Mouse (Mus musculus): ENCODE measurements around the gene 9430097D07Rik. TPM values are rescaled to one million over a fixed set of nuclear protein-coding genes. Genes with fewer than 3 reads are reported as not detected.

The 9430097D07Rik gene
- polyA plus RNA-seq, 1 experiment from 2014 or later: 0.35 TPM

DNA sequence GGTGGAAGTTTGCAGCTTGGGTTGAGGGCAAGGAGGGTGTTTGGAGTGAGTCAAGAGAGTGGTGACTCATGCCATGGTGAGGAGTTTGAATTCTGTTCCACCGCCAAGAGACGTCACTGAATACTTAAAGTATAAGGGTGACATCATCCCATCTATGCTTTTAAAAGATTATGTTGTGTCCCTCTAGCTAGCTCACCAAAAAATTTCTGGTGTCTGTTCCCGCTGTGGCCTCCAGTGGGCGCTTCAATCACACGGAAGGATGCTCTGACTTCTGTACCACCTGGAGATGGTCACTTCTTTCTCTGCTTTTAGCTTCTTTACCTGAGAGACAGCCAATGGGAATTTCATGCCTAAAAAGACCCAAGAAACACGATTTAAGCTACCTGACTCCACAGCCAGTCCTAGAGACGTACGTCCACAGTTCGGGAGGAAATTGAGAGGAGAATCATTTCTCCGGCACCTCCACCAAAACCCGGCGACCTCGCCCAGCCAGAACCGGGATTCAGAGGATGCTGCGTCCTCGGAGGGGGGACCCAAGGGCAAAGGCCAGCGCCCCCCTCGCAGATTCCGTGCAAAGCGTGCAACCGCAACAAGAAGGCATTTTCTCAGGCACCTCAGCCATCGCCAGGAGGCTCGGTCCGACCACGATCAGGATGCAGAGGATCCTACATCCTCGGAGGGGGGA, 441 bp downstream of the 9430097D07Rik start:
- peak; percentile 74 for DNase-seq (ENCODE audit: low spot score)
- peak overlapping the region; percentile 49 for H3K9ac ChIP-seq (ENCODE audit: low read length)
- ATAC-seq (replicated peaks; ENCODE audit: low FRiP score): no peak
- peaks cover 11% of the 10 kb centered on the region for H3K27me3 ChIP-seq (ENCODE audit: control insufficient read depth, insufficient read depth, low read length)
- H3K4me3 ChIP-seq (ENCODE audit: low read depth, low read length): peak overlapping the region; percentile 35
- no peaks in the 10 kb centered on the region; the same call in 1 of the 2 replicates for H3K4me1 ChIP-seq (replicated peaks; ENCODE audit: control insufficient read depth, insufficient read depth, low read length)
- no peaks in the 10 kb centered on the region for H3K9me3 ChIP-seq (ENCODE audit: control insufficient read depth, low read length)
- no peak overlapping the region for H3K27ac ChIP-seq (ENCODE audit: low read depth, low read length)
- 2% methylated on average over 26 of the region's 26 CpGs for WGBS
- no peaks in the 10 kb centered on the region for H3K36me3 ChIP-seq (ENCODE audit: control insufficient read depth, insufficient read depth, low read length)
- H3K4me2 ChIP-seq (ENCODE audit: low read depth, low read length, severe bottlenecking): peak overlapping the region; percentile 88

DNA sequence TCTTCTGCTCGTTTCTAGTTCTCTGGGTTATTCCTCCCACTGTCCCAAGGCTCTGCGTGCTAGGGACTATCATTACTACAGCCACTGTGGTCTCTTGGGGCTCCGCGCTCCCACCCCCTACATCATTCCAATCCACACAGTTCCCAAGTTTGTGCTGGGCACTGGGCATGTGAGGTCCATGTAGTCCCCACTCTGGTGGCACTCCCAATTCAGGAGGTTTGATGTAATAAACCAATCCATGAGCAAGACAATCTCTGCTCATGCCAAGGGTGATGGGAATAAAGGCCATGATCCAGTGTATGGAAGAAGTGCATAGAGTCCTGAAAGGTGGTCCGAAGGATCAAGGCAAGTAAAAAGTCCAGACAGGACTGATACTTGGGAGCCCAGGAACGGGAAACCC, 987 bp downstream of the 9430097D07Rik start, which contains the start of gene Pip5kl1:
Pip5kl1 (plus strand) TSS at position 301 of the 400 bp plus-strand sequence.
- 73% methylated on average over 6 of the region's 6 CpGs for WGBS
- H3K4me2 ChIP-seq (ENCODE audit: low read depth, low read length, severe bottlenecking): peak within 1 kb of the TSS; percentile 88
- no peak for ATAC-seq (replicated peaks; ENCODE audit: low FRiP score)
- no peaks in the 10 kb centered on the region; the same call in 1 of the 2 replicates for H3K4me1 ChIP-seq (replicated peaks; ENCODE audit: control insufficient read depth, insufficient read depth, low read length)
- peaks cover 8% of the 10 kb centered on the region for H3K27me3 ChIP-seq (ENCODE audit: control insufficient read depth, insufficient read depth, low read length)
- H3K27ac ChIP-seq (ENCODE audit: low read depth, low read length): no peak within 1 kb of the TSS
- DNase-seq (ENCODE audit: low spot score): no peak
- peak within 1 kb of the TSS; percentile 35 for H3K4me3 ChIP-seq (ENCODE audit: low read depth, low read length)
- H3K36me3 ChIP-seq (ENCODE audit: control insufficient read depth, insufficient read depth, low read length): no peaks in the 10 kb centered on the region
- peak within 1 kb of the TSS; percentile 49 for H3K9ac ChIP-seq (ENCODE audit: low read length)
- H3K9me3 ChIP-seq (ENCODE audit: control insufficient read depth, low read length): no peaks in the 10 kb centered on the region

DNA sequence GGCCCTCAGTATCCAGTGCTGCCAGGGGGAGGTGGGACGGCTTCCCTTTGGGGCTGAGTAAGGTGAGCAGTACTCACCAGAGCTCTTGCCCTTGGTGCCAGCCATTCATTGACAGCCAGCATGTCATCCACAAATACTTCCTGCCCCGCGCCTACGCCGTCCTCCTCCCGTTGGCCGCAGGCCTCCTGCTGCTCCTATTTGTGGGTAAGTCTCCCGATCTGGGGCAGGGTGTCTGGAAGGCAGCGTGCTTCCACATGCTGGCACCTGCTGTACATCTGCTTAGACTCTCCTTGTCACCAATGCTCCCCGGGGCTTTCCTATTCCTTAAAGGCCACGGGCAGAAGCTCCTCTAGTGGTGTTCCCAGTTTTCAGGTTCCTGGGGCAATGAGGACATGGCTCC, 3.3 kb downstream of the 9430097D07Rik start:
- H3K36me3 ChIP-seq (ENCODE audit: control insufficient read depth, insufficient read depth, low read length): no peaks in the 10 kb centered on the region
- H3K4me2 ChIP-seq (ENCODE audit: low read depth, low read length, severe bottlenecking): no peak overlapping the region
- H3K4me3 ChIP-seq (ENCODE audit: low read depth, low read length): no peak overlapping the region
- DNase-seq (ENCODE audit: low spot score): no peak
- H3K4me1 ChIP-seq (replicated peaks; ENCODE audit: control insufficient read depth, insufficient read depth, low read length): no peaks in the 10 kb centered on the region; the same call in 1 of the 2 replicates
- peaks cover 2% of the 10 kb centered on the region for H3K27me3 ChIP-seq (ENCODE audit: control insufficient read depth, insufficient read depth, low read length)
- 95% methylated on average over 11 of the region's 11 CpGs for WGBS
- no peak for ATAC-seq (replicated peaks; ENCODE audit: low FRiP score)
- H3K9ac ChIP-seq (ENCODE audit: low read length): no peak overlapping the region
- no peaks in the 10 kb centered on the region for H3K9me3 ChIP-seq (ENCODE audit: control insufficient read depth, low read length)
- no peak overlapping the region for H3K27ac ChIP-seq (ENCODE audit: low read depth, low read length)

DNA sequence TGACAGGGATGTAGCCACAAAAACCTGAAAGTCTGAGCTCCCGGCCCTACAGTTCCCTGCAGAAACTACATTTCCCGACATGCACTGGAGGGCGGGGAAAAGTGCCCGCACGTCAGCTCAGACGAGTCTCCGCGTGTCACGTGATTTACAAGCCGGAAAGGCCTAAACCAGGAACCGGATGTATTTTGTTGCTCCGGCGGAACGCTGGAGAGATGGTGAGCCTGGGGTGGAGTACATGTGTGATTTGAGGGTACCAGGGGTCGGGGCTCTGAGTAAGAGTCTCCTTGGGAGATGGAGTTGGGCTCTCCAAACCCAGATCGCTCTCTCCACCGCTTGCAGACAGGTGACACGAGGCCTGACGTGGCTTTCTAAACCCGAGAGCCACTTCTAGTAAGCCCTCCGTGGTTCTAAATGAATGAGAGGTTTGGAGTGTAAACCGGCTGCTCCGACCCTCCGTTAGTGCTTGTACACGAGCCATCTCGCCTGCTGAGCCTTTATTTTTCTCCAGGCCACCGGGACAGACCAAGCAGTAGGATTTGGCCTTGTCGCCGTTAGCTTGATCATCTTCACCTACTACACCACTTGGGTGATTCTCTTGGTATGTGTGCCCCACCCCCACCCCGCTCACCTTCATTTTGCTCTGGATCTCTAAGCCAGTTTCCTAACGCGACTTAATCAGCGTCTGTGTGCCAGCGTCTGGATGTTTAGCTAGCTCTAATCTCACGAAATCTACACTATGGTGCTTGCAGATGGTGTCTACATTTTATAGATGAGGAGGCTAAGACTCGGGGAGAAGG, 4.6 kb downstream of the 9430097D07Rik start, which contains the start of gene Dpm2:
Dpm2 (plus strand) TSS at position 161 of the 797 bp plus-strand sequence.
- no peaks in the 10 kb centered on the region for H3K27me3 ChIP-seq (ENCODE audit: control insufficient read depth, insufficient read depth, low read length)
- H3K9ac ChIP-seq (ENCODE audit: low read length): peak within 1 kb of the TSS; percentile 69
- WGBS: 2% methylated on average over 36 of the region's 36 CpGs
- H3K9me3 ChIP-seq (ENCODE audit: control insufficient read depth, low read length): no peaks in the 10 kb centered on the region
- DNase-seq (ENCODE audit: low spot score) (peak; percentile 90), ATAC-seq (replicated peaks; ENCODE audit: low FRiP score) (peak; percentile 77)
- H3K36me3 ChIP-seq (ENCODE audit: control insufficient read depth, insufficient read depth, low read length): no peaks in the 10 kb centered on the region
- H3K4me3 ChIP-seq (ENCODE audit: low read depth, low read length): peak within 1 kb of the TSS; percentile 72
- H3K27ac ChIP-seq (ENCODE audit: low read depth, low read length): no peak within 1 kb of the TSS
- peak within 1 kb of the TSS; percentile 83 for H3K4me2 ChIP-seq (ENCODE audit: low read depth, low read length, severe bottlenecking)
- no peaks in the 10 kb centered on the region; the same call in 1 of the 2 replicates for H3K4me1 ChIP-seq (replicated peaks; ENCODE audit: control insufficient read depth, insufficient read depth, low read length)

DNA sequence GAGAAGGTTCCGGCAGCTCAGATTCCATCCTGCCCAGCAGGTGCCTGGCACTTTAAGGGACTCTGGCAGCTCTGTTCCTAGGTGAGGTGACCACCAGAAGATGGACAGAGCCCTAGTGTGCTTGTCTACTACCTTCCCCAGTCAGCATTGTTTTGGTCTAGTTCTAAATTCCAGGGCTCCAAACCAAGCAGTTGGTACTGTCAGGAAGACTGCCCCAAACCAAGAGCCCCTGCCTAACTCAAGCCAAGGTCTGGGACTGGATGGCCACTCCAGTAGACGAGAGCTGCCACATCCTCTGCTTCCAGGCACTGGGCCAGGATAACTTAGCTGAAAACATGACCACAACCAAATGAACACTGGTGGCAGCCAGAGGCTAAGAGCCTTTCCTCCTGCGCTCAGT, 6.5 kb downstream of the 9430097D07Rik start:
- Histone ChIP-seq H3K9me3 (ENCODE audit: control insufficient read depth, low read length) (no peaks in the 10 kb centered on the region), H3K4me1 (replicated peaks; ENCODE audit: control insufficient read depth, insufficient read depth, low read length) (no peaks in the 10 kb centered on the region; the same call in 1 of the 2 replicates), H3K4me3 (ENCODE audit: low read depth, low read length) (no peak overlapping the region), H3K4me2 (ENCODE audit: low read depth, low read length, severe bottlenecking) (no peak overlapping the region), H3K27ac (ENCODE audit: low read depth, low read length) (no peak overlapping the region), H3K36me3 (ENCODE audit: control insufficient read depth, insufficient read depth, low read length) (no peaks in the 10 kb centered on the region), H3K27me3 (ENCODE audit: control insufficient read depth, insufficient read depth, low read length) (no peaks in the 10 kb centered on the region), H3K9ac (ENCODE audit: low read length) (no peak overlapping the region)
- ATAC-seq (replicated peaks; ENCODE audit: low FRiP score) (no peak), DNase-seq (ENCODE audit: low spot score) (no peak)
- WGBS: 90% methylated on average over 3 of the region's 3 CpGs

DNA sequence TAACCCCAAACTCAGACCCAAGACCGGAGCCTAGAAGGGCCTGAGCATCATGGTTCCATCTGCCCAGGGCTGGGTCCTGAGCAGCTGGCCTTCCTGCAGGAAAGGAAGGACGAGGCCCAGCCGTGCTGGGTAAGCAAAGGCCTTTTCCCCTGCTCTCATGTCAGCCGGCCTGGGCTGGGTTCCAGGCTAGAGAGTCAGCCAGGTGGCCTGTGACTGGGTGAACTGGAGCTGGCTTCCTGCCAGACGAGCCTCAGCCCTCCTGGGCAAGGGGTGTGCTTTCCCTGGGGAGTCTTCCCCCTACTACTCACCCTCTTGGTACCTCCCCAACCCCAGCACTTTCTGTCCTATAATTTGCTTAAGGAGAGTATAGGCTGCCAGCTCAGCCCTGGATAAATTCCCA, 7.3 kb downstream of the 9430097D07Rik start:
- WGBS: 79% methylated on average over 5 of the region's 5 CpGs
- Histone ChIP-seq H3K9ac (ENCODE audit: low read length) (no peak overlapping the region), H3K9me3 (ENCODE audit: control insufficient read depth, low read length) (no peaks in the 10 kb centered on the region), H3K27me3 (ENCODE audit: control insufficient read depth, insufficient read depth, low read length) (no peaks in the 10 kb centered on the region), H3K4me2 (ENCODE audit: low read depth, low read length, severe bottlenecking) (no peak overlapping the region), H3K4me1 (replicated peaks; ENCODE audit: control insufficient read depth, insufficient read depth, low read length) (no peaks in the 10 kb centered on the region; the same call in 1 of the 2 replicates), H3K4me3 (ENCODE audit: low read depth, low read length) (no peak overlapping the region), H3K36me3 (ENCODE audit: control insufficient read depth, insufficient read depth, low read length) (no peaks in the 10 kb centered on the region), H3K27ac (ENCODE audit: low read depth, low read length) (no peak overlapping the region)
- ATAC-seq (replicated peaks; ENCODE audit: low FRiP score) (no peak), DNase-seq (ENCODE audit: low spot score) (no peak)

DNA sequence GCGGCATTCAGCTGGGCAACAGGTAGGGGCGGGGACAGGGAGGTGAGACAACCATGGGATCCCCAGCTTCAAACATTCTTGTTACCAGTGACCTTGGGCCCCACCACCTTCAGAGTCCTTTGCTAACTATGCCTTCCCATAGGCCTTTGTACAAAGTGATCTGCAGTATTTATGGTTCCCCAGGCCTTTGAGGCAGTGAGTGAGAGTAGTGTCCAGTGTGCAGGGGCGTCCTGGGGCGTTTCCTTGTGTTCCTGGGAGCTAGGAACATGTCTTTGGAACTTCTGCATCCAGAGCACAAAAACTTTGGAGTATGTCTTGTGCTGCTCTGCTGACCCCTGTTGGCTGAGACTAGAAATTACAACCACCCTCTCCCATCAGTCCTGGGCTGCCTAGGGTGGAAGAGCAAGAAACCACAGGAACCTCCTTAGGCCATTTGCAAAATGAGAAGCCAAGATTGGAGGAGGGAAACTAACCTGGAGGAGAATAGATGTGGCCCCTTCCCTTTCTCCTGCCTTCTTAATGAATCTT, 8.9 kb downstream of the 9430097D07Rik start:
- peak; percentile 77 for DNase-seq (ENCODE audit: low spot score)
- Histone ChIP-seq H3K4me1 (replicated peaks; ENCODE audit: control insufficient read depth, insufficient read depth, low read length) (no peaks in the 10 kb centered on the region; the same call in 1 of the 2 replicates), H3K9me3 (ENCODE audit: control insufficient read depth, low read length) (no peaks in the 10 kb centered on the region), H3K4me2 (ENCODE audit: low read depth, low read length, severe bottlenecking) (no peak overlapping the region), H3K36me3 (ENCODE audit: control insufficient read depth, insufficient read depth, low read length) (no peaks in the 10 kb centered on the region), H3K27me3 (ENCODE audit: control insufficient read depth, insufficient read depth, low read length) (no peaks in the 10 kb centered on the region), H3K4me3 (ENCODE audit: low read depth, low read length) (no peak overlapping the region), H3K27ac (ENCODE audit: low read depth, low read length) (no peak overlapping the region), H3K9ac (ENCODE audit: low read length) (no peak overlapping the region)
- no peak for ATAC-seq (replicated peaks; ENCODE audit: low FRiP score)
- 41% methylated on average over 4 of the region's 4 CpGs for WGBS

DNA sequence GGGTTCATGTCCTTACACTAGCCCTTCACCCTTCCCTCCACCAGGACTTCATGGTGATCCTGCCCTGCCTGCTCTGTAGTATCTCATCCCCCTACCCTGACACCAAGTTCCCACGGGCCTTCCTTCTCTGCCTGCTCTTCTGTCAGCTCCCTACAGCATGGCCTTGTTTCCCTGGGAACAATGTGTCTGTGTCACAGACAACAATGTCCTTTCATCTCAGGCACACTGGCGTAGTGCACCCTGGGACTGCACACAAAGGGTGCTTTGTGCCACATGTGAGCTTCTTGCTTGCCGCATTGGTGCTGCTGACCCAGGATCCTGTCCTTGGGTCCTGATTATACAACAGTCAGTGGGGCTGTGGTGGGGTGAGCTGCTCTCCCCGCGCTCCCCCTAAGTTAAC, 15.9 kb downstream of the 9430097D07Rik start:
- Histone ChIP-seq H3K4me2 (ENCODE audit: low read depth, low read length, severe bottlenecking) (peak overlapping the region; percentile 15; the same call in 1 of the 2 replicates), H3K9me3 (ENCODE audit: control insufficient read depth, low read length) (no peaks in the 10 kb centered on the region), H3K27ac (ENCODE audit: low read depth, low read length) (peak overlapping the region; percentile 84), H3K9ac (ENCODE audit: low read length) (peak overlapping the region; percentile 47; the same call in 1 of the 2 replicates), H3K4me3 (ENCODE audit: low read depth, low read length) (no peak overlapping the region), H3K27me3 (ENCODE audit: control insufficient read depth, insufficient read depth, low read length) (no peaks in the 10 kb centered on the region), H3K4me1 (replicated peaks; ENCODE audit: control insufficient read depth, insufficient read depth, low read length) (peaks cover 16% of the 10 kb centered on the region), H3K36me3 (ENCODE audit: control insufficient read depth, insufficient read depth, low read length) (no peaks in the 10 kb centered on the region)
- peak; percentile 88 for ATAC-seq (replicated peaks; ENCODE audit: low FRiP score)
- peak; percentile 73 for DNase-seq (ENCODE audit: low spot score)
- WGBS: 11% methylated on average over 5 of the region's 5 CpGs
